Mouse (Mus musculus) hindbrain, embryonic 10.5 days (tissue): ENCODE data around the gene Ociad1. TPM values are rescaled to one million over a fixed set of nuclear protein-coding genes. Genes with fewer than 3 reads are reported as not detected.
A peak's percentile ranks its signal among the peaks of the same experiment; 100 is the strongest.

ENCODE experiments used
- DNase-seq: peaks from one replicate; pipeline ENCODE4 v3.0.0-alpha.2; 2017; ENCODE audit warnings: low spot score
- H3K27ac ChIP-seq: fragments of 300-500 bp; sonication (generic); 2 replicates; pipeline ENCODE4 v1.5.1; 2016; ENCODE audit warnings: mild to moderate bottlenecking, moderate library complexity
- H3K27me3 ChIP-seq: fragments of 300-500 bp; sonication (generic); 2 replicates; pipeline ENCODE4 v1.6.1; 2016; ENCODE audit warnings: mild to moderate bottlenecking; ENCODE audit not compliant: poor library complexity, insufficient read depth, severe bottlenecking
- H3K36me3 ChIP-seq: fragments of 300-500 bp; sonication (generic); 2 replicates; pipeline ENCODE4 v1.6.1; 2016; ENCODE audit warnings: mild to moderate bottlenecking, moderate library complexity
- H3K4me1 ChIP-seq: fragments of 300-500 bp; sonication (generic); replicated peaks from 2 replicates; pipeline ENCODE4 v1.6.1; 2016; ENCODE audit warnings: mild to moderate bottlenecking
- H3K4me3 ChIP-seq: fragments of 300-500 bp; sonication (generic); 2 replicates; pipeline ENCODE4 v1.5.1; 2016; ENCODE audit warnings: mild to moderate bottlenecking, moderate library complexity
- H3K9me3 ChIP-seq: fragments of 300-500 bp; sonication (generic); 2 replicates; pipeline ENCODE4 v1.6.1; 2016; ENCODE audit warnings: mild to moderate bottlenecking, moderate library complexity
- WGBS: fragments of 180-500 bp; shearing (Covaris S2); methylation state at CpG from one replicate; pipeline ENCODE4 v1.1.7; 2016; 5-methylcytosine and 5-hydroxymethylcytosine counted together
- polyA plus RNA-seq: library from polyadenylated mRNA; unstranded; fragments of >200 nt; fragmentation: Nextera tagmentation; extraction: Ambion mirVana; gene quantifications from 2 replicates; pipeline ENCODE4 v1.2.1, GENCODE M21; 2016

Ociad1 gene
- polyA plus RNA-seq, 1 experiment from 2014 or later, result 227 TPM

GRCm38 (mm10) chr5:73351796-73352195 lies 59.2 kb downstream of the Ociad1 start:
- Histone ChIP-seq H3K27me3 (no peaks in the 10 kb centered on the region), H3K4me1 (peaks cover 14% of the 10 kb centered on the region; the same call in 1 of the 2 replicates), H3K27ac (no peak overlapping the region), H3K9me3 (no peaks in the 10 kb centered on the region), H3K4me3 (no peak overlapping the region), H3K36me3 (no peaks in the 10 kb centered on the region)
- 93% methylated on average over 1 of the region's 1 CpGs for WGBS
- DNase-seq, result no peak

- Histone ChIP-seq H3K27ac (no peak overlapping the region), H3K36me3 (no peaks in the 10 kb centered on the region), H3K4me3 (no peak overlapping the region), H3K4me1 (peaks cover 14% of the 10 kb centered on the region; the same call in 1 of the 2 replicates), H3K27me3 (no peaks in the 10 kb centered on the region), H3K9me3 (no peaks in the 10 kb centered on the region)
- no peak for DNase-seq
- 85% methylated on average over 7 of the region's 7 CpGs for WGBS
Observed at GRCm38 (mm10) chr5:73353519-73353918, 60.9 kb downstream of the Ociad1 start.

- no peak for DNase-seq
- no peaks in the 10 kb centered on the region for H3K36me3 ChIP-seq
- H3K27me3 ChIP-seq, result no peaks in the 10 kb centered on the region
- 77% methylated on average over 3 of the region's 3 CpGs for WGBS
- H3K9me3 ChIP-seq, result no peaks in the 10 kb centered on the region
- H3K27ac ChIP-seq, result no peak overlapping the region
- no peak overlapping the region for H3K4me3 ChIP-seq
- peaks cover 14% of the 10 kb centered on the region; the same call in 1 of the 2 replicates for H3K4me1 ChIP-seq
Observed at GRCm38 (mm10) chr5:73353978-73354377, 61.4 kb downstream of the Ociad1 start.

- no peak for DNase-seq
- Histone ChIP-seq H3K9me3 (no peaks in the 10 kb centered on the region), H3K4me1 (peaks cover 12% of the 10 kb centered on the region), H3K36me3 (no peaks in the 10 kb centered on the region), H3K27me3 (peaks cover 4% of the 10 kb centered on the region; the same call in 1 of the 2 replicates), H3K27ac (no peak overlapping the region), H3K4me3 (no peak overlapping the region)
- WGBS, result 86% methylated on average over 5 of the region's 5 CpGs
Observed at GRCm38 (mm10) chr5:73355393-73355792, 62.8 kb downstream of the Ociad1 start.

- no peak overlapping the region for H3K27ac ChIP-seq
- H3K27me3 ChIP-seq, result peaks cover 4% of the 10 kb centered on the region; the same call in 1 of the 2 replicates
- WGBS, result 78% methylated on average over 6 of the region's 6 CpGs
- H3K4me3 ChIP-seq, result no peak overlapping the region
- peaks cover 12% of the 10 kb centered on the region for H3K4me1 ChIP-seq
- DNase-seq, result no peak
- H3K9me3 ChIP-seq, result no peaks in the 10 kb centered on the region
- H3K36me3 ChIP-seq, result no peaks in the 10 kb centered on the region
Observed at GRCm38 (mm10) chr5:73359134-73359751, 66.7 kb downstream of the Ociad1 start.

GRCm38 (mm10) chr5:73359752-73360141 lies 67.2 kb downstream of the Ociad1 start:
- Histone ChIP-seq H3K27me3 (peaks cover 4% of the 10 kb centered on the region; the same call in 1 of the 2 replicates), H3K9me3 (no peaks in the 10 kb centered on the region), H3K4me3 (peak overlapping the region; percentile 29; the same call in 1 of the 2 replicates), H3K36me3 (no peaks in the 10 kb centered on the region), H3K27ac (no peak overlapping the region), H3K4me1 (peaks cover 8% of the 10 kb centered on the region)
- DNase-seq, result no peak
- 35% methylated on average over 12 of the region's 12 CpGs for WGBS

- no peak for DNase-seq
- H3K27me3 ChIP-seq, result peaks cover 4% of the 10 kb centered on the region; the same call in 1 of the 2 replicates
- peaks cover 8% of the 10 kb centered on the region for H3K4me1 ChIP-seq
- no peaks in the 10 kb centered on the region for H3K36me3 ChIP-seq
- H3K9me3 ChIP-seq, result no peaks in the 10 kb centered on the region
- 24% methylated on average over 12 of the region's 12 CpGs for WGBS
- H3K4me3 ChIP-seq, result no peak overlapping the region
- no peak overlapping the region for H3K27ac ChIP-seq
Observed at GRCm38 (mm10) chr5:73360240-73360639, 67.7 kb downstream of the Ociad1 start.

- Histone ChIP-seq H3K27me3 (peaks cover 4% of the 10 kb centered on the region; the same call in 1 of the 2 replicates), H3K4me1 (peaks cover 8% of the 10 kb centered on the region), H3K27ac (no peak overlapping the region), H3K9me3 (no peaks in the 10 kb centered on the region), H3K36me3 (no peaks in the 10 kb centered on the region), H3K4me3 (no peak overlapping the region)
- no peak for DNase-seq
- WGBS, result 91% methylated on average over 7 of the region's 7 CpGs
Observed at GRCm38 (mm10) chr5:73362338-73362737, 69.8 kb downstream of the Ociad1 start.

- DNase-seq, result no peak
- no peak overlapping the region for H3K4me3 ChIP-seq
- WGBS, result 89% methylated on average over 5 of the region's 5 CpGs
- H3K4me1 ChIP-seq, result peaks cover 8% of the 10 kb centered on the region
- no peak overlapping the region for H3K27ac ChIP-seq
- peaks cover 4% of the 10 kb centered on the region; the same call in 1 of the 2 replicates for H3K27me3 ChIP-seq
- H3K36me3 ChIP-seq, result no peaks in the 10 kb centered on the region
- H3K9me3 ChIP-seq, result no peaks in the 10 kb centered on the region
Observed at GRCm38 (mm10) chr5:73362791-73363190, 70.2 kb downstream of the Ociad1 start.

Other genes with a start within 250 kb of the Ociad1 start
- 29.4 and 30.7 TPM in 2 replicates for gene Fryl, start 36.2 kb upstream of the Ociad1 start, polyA plus RNA-seq
- 9.3 and 9.4 TPM in 2 replicates for gene Ociad2, start 48.2 kb downstream of the Ociad1 start, polyA plus RNA-seq
- gene Cwh43, start 113.3 kb downstream of the Ociad1 start, polyA plus RNA-seq, result not detected in 2 replicates
- 45.7 and 46.9 TPM in 2 replicates for gene Dcun1d4, start 188.2 kb downstream of the Ociad1 start, polyA plus RNA-seq